Mouse (Mus musculus) T-helper 17 cell (primary cell): ENCODE measurements around the gene Ncl.

Source experiments
- in situ Hi-C, 2 experiments: fragments of 300-600 bp; cut with MboI, MseI; formaldehyde crosslinking; loops; 1 replicate in 1 of 2; 2 replicates in 1 of 2; pipeline ENCODE4 v1.15.1; 2025; ENCODE audit warnings: high pct_unique_total_duplicates in 2 of 2

The Ncl gene

DNA sequence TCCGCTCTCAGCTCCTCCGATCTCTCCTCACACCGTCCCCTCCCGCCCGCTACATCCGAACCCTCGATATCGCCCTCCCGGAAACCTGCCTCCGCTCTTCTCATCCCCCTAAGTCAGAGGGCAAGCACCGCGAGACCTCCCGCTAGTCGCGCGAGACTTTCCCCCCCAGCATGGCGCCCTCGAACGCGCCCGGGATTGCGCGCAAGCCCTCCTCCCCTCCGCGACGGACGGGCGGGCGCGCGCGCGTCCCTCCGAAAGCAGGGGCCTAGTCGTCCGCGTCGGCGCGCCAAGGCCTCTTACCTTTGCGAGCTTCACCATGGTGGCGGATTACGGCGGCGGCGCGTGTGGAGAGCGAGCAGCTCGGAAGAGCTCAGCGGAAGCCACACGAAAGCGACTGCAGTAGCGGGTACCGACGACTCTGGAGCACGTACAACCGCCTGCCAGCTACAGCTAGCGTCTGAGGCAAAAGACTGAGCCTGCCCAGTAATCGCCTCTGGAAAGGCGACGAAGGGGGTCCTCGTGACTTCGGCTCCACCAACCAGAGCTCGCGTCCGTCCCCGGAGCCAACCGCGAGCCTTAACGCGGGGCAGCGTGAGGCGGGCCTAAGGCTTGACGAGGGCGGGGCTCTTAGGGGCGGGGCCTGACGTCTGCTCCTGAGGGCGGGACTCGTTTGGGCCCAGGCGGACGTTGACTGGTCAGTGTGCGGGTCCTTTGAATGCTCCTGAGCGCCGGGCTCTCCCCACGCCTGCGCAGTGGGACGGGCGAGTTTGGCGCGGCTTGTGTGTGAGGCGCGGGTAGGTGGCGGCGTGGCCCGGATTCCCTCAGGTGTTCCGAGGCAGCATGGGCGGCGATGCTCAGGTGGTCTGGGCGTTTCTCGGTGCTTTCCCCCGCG is at the start of gene Ncl:
Gene Ncl (minus strand): TSS at position 495 of the 892 bp plus-strand sequence.
- in situ Hi-C loops, result no loop called here

DNA sequence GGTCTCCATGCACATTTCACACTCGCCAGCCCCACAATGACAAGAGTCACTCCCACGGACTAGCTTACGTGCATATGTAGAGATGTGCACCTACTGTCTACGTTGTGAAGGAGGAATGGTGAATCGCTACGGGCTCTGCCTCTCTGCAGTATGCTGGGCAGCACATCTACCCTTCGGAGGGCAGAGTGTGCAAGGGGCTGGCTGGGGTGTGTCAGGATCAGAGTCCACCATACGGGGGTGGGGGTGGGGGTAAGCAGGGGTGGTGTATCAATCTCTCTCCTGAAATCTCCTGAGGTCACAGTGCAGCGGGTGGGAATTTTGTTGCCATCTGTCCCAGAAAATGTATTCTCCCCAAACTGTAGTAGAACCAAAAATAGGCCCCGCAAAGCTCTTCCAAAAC is 49.3 kb upstream of the Ncl start:
- in situ Hi-C loops, result loop anchor here in 1 of 2 experiments (25.0 kb wide), 1 partner anchor 629 kb away; no protein-coding TSS in a partner anchor

DNA sequence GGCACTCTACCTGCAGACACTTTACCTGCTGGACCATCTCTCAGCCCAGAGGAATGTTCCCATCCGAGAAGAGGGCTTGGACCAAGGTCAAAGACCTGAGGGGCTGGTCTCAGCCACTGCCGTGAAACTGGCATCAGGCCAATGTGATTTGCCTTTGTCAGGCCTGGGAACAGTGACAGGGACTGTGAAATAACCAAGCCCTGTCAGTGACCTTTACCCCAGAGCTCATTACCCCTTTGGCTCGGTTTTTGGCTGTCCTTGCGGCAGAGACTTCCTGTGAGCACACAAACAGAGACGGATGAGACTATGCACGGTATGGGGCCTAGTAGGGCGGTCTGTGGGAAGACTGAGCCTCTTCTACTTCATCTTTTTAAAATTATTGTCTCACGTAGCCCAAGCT is 47.7 kb upstream of the Ncl start:
- in situ Hi-C loops, result loop anchor here in 1 of 2 experiments (25.0 kb wide), 1 partner anchor 630 kb away; no protein-coding TSS in a partner anchor

DNA sequence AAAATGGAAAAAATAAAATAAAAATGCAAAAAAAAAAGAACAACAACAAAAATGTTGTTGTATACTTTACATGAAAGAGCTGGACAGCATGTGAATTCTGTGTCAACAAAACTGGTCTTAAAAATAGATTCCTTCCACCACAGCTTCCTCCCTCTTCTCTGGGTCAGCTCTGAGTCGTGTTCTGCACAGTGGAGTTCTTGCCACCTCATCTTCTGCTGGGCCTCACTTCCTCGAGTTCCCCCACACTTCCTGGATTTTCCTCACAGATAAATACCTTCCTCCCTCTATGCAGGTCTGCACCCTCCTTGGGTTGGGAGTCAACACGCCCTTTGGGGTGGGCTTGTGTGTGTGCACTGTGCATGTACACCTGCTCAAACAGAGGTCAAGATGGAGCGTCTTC is 47.1 kb upstream of the Ncl start:
- in situ Hi-C loops, result loop anchor here in 1 of 2 experiments (25.0 kb wide), 1 partner anchor 631 kb away; no protein-coding TSS in a partner anchor

DNA sequence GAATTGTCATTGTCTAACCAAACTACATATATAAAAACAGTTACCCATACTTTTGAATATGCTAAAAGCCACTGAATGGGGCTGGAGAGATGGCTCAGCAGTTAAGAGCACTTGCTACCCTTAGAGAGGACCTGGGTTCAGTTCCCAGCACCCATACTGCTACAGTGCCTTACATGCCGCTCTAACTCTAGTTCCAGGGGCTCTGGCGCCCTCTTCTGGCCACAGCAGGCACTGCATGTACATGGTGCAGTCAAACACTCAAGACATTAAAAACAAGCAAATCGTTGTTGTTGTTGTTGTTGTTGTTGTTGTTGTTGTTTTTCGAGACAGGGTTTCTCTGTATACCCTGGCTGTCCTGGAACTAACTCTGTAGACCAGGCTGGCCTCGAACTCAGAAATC is 45.6 kb upstream of the Ncl start:
- in situ Hi-C loops, result loop anchor here in 1 of 2 experiments (25.0 kb wide), 1 partner anchor 632 kb away; no protein-coding TSS in a partner anchor

DNA sequence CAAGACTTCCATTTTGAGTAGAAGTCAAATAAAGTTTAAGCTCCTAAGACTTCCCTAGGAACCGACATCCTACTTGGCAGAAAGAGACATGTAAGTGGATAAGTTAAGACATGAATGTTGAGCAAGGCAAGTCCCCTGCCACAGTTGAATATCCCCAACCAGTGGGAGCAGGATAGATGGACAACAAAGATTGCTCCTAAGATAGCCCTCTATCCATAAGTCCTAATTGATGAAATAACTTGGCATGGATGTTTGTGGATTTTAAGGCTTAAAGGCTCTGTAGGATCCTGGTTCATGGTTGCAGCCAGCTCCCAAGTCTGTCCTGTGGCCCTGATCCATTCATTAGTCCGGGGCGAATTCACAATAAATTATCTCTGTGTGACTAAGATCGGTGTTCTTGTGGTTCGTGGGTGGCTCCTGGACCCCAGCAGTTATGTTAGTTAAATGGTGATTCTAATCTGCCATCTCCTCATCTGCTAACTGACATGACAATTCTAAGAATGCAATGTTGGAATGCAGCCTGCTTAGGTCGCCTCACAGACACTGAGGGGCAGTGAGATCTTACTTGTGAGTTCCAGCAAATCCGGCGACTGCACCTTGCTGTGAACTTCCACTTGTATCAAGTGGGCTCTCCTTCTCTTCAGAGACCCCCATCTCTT is 41.0 kb upstream of the Ncl start:
- in situ Hi-C loops, result loop anchor here in 1 of 2 experiments (25.0 kb wide), 1 partner anchor 637 kb away; no protein-coding TSS in a partner anchor

DNA sequence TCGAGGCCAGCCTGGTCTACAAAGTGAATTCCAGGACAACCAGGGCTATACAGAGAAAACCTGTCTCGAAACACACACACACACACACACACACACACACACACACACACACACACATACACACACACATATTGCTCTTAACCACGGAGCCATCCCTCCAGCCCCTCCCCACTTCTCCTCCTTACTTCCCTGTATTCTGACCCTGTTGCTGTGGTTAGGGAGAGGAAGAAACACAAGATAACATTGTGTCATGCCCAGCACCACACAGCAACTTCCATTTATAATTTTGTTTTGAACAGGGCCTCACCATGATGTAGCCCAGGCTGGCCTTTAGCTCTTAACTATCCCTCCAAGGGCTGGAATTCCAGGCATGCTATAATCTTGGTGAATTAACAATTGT is 40.1 kb upstream of the Ncl start:
- in situ Hi-C loops, result no loop called here

DNA sequence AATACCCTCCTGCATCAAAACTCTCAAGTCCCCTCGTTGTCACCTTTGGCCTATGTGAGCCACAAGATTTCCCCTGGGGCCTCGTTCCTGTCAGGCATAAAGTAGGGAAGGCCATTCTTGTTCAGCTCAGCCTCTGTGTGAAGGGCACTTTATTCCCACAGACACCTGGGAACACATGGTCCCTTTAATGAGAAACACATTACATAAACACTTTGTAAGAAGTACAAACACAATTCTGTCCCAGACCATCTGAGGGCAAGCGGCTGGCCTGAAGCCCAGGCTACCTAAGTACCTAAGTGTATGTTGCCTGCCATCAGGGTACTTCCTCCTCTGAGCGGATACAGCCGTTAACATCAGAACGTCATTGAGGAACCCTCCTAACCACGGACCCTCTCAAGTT is 39.0 kb upstream of the Ncl start:
- in situ Hi-C loops, result no loop called here

DNA sequence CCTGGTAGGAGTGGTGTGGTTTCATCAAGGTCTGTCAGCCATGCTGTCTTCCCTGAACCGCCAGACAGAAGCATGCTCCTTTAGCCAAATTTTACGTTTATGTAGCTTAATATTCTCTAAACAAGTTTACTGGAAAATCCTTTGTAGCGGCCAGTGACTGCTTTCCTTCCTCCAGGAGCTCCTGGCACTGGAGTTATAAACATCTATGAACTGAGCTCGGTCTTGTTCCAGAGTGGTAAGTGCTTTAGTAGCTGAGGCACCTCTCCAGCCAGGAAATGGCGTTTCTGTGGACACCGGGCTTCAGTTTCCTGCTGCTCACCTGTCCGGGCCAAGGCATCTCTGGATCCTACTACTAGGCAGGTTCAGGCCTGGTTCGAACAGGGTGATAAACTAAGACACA is 38.4 kb upstream of the Ncl start:
- in situ Hi-C loops, result no loop called here

DNA sequence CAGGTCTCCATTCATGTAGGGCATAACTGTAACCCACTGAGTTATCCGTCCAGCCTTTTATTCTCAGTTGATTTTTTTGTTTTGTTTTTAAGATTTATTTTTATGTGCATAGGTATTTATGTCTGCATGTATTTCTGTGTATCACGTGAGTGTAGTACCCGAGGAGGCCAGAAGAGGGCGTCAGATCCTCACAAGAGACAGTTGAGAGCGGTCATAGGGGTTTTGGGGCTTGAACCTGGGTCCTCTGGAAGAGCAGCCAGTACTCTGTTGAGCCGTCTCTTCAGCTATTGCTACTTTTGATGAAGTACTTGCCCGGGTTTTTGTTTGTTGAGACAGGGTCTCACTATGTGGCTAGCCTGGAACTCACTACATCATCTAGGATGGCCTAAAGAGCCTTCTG is 36.7 kb upstream of the Ncl start:
- in situ Hi-C loops, result no loop called here

DNA sequence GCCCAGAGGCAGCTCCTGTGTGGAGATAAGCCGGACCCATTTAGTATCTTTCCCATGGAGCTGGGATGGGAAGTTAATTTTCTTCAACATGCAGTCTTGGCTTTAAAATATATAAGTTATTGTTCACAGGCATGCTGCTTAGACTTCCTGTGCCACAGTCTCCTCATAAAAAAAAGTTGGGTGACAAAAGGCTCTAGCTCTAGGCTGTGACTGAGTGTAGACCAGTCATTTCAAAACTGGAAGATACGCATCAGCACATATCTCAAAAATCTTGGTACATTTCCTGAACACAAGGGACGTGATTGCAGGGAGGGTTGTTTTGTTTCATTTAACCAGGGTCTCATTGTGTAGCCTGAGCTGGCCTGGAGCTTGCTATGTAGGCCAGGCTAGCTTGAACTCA is 35.0 kb upstream of the Ncl start:
- in situ Hi-C loops, result no loop called here

DNA sequence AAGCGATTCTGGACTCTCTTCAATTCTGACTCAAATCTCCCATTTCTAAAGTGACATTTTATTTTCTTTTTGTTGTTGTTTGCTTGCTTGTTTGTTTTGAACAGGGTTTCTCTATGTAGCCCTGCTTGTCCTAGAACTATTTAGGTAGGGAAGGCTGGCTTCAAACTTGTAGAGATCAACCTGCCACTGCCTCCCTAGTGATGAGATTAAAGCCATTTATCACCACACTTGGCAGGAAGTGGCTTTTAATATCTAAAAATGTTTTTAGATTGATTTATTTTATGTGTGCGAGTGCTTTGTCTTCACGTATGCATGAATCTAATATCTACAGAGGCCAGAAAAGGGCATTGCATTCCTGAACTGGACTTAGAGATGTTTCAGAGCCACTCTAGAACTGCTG is 34.0 kb upstream of the Ncl start:
- in situ Hi-C loops, result no loop called here

DNA sequence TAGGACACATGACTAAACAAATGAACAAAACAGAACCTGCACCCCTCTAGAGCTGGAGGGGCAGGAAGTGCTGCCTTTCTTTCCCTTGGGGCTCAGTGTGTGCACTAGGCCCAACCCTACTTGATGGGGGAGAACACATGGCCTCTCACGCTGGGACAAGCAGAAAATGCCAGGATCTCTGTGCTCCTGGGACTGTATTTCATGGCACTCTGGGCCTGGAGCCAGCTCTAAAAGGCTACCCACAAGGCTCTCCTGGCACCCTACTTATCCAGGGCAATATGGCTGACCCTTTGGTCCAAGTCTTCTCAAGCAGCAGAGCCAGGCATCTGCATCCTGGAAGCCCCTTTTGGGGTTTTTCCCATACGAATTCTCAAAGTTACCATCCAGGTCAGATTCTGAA is 32.2 kb upstream of the Ncl start:
- in situ Hi-C loops, result no loop called here

DNA sequence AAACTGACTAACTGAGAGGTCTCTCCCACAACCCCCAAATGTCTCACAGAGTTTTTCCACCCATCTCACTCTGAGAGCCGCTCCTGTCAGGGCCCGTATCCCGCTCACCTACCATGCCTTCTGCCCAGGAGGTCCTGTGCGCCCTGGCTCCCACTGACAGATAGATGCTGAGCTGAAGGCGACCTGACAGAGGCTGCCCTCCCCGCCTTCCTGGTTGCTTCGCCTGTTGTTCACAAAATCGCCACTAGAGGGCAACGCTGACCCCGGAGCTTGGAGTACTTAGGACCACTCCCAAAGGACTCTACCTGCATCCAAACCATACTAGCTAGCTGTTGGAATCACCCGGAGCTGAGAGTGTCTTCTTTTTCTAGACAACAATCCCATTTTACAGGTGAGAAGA is 30.0 kb upstream of the Ncl start:
- in situ Hi-C loops, result no loop called here

DNA sequence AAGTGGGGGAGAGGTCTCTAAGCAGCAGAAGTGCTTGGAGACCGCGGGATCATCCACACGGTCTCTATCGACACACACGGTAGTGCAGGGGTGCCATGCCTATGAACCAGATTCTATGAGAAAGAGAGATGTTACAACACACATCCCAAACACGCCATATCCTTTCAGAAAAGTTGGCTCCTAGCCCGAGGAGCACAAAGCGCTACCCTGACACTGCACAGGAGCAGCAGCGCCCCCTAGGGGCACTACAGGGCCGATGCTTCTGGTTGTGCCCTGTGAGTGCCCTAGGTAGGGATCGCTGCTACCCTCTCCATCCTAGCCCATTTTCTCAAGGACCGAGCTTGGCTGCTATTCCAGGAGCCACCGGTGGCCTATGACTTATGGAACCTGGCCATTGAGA is 21.8 kb upstream of the Ncl start:
- in situ Hi-C loops, result no loop called here

DNA sequence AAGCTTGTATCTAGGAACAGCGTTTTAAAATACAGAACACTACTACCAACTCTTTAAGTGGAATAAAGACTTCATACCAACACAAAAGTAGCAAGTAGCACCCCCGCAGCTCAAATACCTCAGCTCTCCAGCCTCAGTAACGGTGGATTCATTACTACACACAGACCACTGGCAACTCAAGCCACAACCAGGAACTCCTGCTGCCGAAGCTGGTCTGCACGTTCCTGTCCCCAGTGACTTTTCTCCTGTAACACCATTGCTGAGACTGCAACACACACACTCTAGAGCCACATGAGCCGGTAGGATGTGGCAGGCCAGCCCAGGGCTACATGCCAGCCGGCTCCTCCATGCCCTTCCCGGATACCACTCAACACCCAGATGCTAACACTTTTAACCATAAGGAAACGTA is 20.0 kb upstream of the Ncl start:
- in situ Hi-C loops, result no loop called here

DNA sequence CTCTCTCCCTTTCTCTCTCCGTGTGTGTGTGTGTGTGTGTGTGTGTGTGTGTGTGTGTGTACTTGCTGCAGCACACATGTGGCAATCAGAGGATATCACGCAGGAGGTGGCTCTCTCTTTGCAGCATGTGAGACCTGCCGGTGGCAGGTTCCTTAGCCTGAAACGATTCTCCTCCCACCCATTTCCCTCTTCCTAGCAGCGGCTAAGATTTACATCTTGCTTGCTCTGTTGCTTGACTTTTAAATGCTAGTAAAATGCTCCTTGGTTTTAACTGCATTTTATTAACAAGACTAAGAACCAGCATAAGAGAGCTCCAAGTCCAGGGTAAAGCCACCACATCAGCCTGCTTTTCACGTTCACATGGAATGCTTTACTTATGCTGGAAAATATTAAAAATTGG is 19.5 kb upstream of the Ncl start:
- in situ Hi-C loops, result no loop called here

DNA sequence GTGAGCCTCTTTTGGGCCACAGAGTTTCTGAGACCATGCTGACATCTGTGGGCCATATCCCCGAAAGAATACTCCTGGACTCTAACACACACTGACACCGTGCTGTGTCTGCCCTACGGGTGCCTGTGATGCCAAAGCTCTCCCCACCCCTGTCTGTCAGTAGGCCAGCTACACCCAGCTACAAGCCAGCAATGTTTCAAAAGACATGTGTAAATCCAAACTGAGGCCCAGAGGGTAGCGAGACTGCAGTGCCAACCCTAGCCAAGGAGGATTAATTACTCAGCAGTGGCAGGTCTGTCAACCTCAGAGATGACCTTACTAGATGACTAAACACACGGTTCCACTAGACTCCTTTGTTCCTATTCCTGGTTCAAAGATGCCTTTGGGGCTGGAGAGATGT is 17.2 kb upstream of the Ncl start:
- in situ Hi-C loops, result no loop called here

DNA sequence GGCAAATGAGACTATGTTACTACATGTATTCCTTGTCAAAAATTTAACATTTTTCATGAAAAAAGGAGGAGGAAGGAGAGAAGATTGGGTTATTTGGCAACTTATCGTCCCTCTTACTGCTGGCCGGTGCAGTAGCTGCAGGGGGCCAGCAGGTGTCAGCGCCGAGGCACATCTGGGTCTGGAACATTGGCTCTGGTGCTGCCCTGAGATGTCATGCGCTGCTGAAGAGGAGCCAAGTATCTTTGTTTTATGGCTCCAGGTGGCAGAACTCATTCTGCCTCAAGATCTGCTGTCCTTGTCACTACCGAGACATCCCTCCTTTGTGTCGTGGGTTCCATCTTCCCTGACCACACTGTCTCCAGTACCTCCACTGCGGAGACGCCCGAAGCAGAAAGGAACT is 12.8 kb upstream of the Ncl start:
- in situ Hi-C loops, result no loop called here

DNA sequence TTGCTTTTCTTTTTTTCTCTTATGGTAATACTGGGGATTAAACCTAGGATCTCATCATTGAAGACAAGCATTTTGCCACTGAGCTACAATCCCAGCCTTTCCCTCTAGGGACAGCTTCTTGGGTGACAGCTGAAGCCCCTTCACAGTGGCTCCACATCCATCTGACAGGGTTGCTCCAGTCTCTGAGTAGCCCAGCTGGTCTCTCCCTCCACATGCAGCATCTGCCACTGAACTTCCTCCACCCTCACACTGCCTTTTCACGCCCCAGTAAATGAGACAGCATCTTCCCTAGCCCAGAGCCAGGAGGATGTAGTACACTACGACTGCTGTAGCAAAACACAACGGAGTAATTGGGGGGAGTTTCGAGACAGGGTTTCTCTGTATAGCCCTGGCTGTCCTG is 8.9 kb upstream of the Ncl start:
- in situ Hi-C loops, result loop anchor here in 1 of 2 experiments (5.0 kb wide), 1 partner anchor 59 kb away; the partner anchor contains the start of genes Nmur1 and Tex44

DNA sequence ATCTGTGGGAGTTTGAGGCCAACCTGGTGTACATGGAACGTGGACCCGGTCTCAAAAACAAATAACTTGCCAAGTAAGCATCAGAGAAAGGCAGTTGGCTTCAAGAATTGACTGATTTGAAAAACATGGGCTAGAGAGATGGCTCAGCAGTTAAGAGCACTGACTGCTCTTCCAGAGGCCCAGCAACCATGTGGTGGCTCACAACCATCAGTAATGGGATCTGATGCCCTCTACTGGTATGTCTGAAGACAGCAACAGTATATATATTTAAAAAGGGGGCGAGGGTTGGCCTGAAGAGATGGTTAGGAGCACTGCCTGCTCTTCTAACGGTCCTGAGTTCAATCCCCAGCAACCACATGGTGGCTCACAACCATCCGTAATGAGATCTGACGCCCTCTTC is 4.5 kb upstream of the Ncl start:
- in situ Hi-C loops, result no loop called here

DNA sequence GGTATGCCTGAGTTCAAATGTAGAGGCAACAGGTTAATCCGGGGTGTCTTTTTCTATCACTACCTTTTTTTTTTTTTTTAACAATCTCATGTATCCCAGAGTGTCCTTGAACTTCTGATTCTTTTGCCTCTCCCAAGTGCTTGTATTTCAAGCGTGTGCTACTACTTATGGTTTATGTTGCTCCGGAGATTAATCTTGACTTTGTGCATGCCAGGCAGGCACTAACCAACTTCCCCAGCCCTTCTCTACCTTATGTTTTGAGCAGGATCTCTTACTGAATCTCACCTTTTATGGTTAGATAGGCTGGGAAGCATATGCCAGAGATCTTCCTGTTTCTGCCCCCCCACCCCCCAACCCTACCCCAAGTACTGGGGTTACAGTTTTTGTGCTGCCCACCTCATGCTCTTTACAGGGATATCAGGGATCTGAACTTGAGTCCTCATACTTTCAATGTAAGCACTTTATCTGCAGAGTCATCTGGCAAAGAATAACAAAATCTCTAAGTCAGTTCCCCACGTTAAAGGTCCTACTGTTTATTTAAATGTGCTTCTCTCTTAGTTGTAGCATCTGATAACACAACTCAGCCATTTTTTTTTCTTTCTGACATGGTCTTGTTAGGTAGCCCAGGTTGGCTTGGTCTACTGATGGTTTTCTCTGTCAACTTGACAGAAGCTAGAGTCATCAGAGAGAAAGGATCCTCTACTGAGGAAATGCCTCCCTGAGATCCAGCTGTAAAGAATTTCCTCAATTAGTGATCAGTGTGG is 2.8 kb upstream of the Ncl start:
- in situ Hi-C loops, result no loop called here
